Mouse (Mus musculus): ENCODE data around the gene Akap13.

Akap13 gene

DNA sequence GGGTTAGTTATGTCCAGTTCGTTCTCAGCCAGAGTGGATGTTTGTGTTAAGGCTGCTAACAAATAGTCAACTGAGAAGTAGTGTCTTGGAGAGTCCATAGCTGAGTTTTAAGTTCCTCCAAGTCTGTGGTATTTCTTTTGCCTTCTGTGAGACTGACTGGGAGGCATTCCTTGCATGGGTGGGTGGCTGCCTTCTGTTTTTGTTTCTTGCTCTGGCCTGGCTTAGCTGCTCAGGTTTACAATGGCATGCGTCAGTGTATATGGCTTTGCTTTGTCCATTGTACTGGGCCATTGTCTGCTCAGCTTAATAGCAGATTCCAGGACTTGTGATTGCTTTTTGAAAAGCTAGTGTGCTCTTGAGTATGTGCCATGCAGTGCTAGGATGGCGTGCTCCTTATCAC lies 65.9 kb downstream of the Akap13 start:
- DNase-seq: peak; percentile 21

DNA sequence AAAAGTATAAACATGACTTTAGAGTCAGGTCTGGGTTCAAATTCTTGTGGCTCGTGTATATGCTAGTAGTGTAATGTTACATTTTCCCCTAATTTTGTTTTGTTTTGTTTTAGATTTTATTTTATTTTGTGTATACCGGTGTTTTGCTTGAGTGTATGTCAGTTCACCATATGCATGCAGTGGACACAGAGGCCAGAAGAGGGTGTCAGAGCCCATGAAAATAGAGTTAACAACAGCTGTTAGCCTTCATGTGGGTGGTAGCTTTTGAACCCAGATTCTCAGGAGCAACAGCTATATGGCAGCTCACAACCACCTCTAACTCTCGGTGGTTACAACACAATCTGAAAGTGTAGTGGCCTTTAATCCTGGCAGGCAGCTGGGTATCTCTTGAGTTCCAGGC lies 66.9 kb downstream of the Akap13 start:
- DNase-seq: peak; percentile 62

DNA sequence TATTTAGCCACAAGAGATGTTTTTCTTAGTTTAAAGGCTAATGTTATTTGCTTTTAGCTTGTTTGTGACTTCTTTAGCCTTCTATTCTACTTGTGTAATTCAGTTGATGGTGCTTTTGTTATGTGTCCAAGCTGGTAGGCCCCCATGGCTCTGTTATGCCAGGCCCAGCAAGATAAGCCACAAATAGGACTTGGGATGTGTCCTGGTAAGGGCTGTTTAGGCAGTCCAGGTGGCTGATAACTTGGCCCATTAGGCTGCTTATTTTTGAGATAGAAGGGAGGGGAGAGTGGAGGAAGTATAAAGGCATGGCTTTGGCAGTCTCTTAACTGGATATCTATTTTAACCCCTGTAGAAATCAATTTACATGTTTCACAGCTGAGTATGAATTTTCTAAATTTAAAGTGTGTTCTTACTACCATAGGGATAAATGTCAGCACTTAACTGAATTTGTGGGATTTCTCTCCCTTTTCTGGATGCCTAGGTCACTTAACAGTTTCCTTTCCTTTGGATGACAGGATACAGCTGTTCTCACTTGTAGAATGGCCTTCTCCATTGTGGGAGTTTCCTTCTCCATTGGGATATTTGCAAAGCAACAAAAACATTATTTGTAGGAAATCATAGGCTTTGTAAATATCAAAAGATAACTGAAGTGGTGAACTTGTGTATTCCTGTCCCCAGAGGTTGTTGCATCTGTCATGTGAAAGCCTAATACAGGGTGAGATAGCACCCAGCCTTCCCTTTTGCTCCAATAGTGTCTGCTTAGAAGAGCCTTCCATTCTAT lies 69.6 kb downstream of the Akap13 start:
- peak; percentile 97 for DNase-seq

DNA sequence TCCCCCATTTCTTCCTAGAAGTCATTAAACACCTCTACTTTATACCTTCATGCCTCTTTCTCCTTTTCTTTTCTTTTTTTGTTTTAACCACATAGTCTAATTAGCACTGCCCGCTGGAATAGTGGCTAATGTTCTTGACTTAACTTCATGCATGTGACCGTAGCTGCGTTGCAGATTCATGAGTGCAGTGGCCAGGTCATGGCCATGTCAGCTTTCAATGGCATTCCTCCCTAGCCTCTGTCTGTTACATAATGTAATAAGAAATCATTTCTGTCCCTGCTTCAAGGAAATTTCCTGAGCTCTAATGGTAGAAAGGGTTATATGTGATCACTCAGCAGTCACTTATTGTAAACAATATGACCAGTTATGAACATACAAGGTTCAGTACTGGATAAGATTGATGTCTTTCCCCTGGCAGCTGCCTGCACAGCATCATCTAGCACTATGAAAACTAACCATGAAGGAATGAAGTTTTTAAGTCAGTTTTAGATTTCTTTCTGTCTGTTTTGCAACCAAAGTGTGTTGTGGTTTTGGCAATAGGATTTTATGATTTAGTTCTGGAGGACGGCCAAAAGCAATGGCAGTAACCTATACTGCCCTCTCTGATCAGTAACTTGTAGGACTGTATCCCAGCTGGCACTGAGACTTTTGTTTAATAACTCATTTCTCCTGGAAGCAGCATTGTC lies 70.5 kb downstream of the Akap13 start:
- DNase-seq: peak; percentile 81

DNA sequence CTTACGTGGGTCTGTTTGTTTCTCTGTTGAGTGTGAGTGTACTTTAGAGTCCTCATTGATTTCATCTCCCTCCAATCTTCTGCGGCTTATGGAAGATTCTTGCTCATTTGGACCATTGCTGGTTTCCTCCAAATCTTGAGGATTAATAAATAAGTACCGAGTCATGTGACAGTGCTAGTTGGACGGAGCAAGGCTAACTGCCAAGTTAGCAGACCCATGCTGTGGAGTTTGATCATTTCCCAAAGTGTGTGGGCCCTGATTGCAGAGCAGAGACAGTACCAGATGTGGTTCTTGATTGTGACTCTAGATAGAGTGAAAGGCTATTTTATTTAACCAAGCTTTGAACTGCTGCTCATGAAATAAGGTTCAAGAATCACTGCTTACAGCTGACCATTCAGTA lies 73.4 kb downstream of the Akap13 start:
- DNase-seq: peak; percentile 79

DNA sequence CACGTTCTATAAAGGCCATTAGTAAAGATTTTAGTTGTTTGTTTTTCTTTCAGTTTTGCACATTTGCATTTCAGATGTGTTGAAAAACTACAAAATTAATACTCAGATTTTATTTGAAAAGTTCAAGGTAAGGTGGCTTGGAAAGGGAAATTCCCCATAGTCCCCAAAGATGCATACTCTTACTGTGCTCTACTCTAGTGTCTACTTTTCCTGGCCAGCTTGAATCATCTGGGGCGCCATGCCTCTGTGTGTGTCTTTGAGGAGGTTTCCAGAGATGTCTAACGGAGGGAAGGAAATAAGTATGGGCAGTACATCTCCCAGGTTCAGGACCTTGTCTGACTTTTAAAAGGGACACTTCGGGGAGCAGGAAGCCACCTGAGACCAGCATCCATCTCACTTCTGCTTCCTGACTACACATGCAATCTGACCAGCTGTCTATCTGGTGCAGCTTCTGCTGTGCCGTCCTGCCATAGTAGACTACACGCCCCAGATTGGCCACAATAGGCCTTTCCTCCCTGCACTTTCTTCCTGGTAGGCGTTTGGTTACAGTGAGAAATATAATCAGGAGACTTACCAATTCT lies 74.6 kb downstream of the Akap13 start:
- peak; percentile 84 for DNase-seq

DNA sequence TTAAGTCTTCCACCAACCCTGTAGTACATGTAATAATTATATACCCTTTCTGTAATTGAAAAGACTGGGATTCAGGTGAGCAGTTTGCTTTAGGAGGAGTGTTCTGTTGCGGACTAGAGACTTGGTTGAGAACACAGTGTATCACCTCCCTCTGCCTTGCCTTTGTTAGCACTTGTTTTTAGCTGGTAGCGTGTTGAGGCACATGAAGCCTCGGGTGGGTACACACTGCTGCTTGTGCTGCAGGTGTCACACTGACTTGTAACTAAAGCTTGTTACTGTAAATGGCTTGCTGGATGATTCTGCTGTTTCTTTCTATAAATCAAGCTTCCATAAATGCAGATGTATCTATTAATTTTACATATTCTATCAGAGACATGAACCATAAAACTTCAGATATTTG lies 75.3 kb downstream of the Akap13 start:
- DNase-seq: peak; percentile 45

DNA sequence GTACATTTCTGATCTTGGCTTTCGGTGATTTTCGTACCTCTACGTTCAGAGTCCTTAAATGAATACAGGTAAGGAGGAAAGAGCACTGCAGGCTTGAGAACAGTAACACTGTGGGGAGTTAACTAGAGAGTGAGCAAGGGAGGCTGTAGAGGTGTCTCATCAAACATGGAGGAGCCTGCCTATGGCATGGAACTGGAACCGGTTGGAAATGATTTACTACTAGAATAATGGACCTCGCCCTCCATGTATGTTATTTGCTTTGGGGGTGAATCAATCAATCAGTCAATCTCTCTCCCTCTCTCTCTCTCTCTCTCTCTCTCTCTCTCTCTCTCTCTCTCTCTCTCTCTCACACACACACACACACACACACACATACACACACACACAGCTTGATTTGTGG lies 77.7 kb downstream of the Akap13 start:
- peak; percentile 16 for DNase-seq

DNA sequence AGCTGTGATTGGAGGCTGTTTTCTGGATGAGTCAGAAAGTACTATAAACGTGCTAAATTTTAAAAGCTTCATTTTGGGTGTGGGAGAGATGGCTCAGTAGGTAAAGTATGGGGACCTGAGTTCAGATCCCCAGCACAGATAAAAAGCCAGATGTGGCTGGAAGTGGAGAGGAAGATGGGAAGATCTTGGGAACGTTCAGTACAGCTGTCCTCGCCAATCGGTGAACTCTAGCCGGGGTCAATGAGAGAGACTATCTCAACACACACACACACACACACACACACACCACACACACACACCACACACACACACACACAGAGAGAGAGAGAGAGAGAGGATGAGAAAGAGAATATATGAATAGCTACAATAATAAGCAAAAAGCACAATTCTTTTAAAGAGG lies 81.0 kb downstream of the Akap13 start:
- no peak for DNase-seq

DNA sequence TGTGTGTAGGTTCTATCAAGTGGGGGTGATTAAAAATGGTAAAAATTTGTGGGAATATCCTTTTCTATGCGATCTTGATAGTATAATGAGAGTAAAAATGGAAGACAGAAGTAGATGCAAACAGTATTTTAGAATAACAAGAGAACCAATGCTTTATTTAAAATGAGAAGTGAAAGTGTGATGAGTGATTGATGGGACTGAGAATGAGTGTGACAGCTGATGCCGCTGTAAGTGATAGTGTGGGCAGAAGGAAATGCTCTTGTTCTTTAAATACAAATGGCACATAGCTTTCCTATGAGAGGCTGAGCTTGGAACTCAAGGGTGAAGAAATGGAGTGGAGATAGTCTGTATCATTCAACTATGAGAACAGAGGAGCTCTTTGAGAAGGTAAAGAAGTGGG lies 82.2 kb downstream of the Akap13 start:
- DNase-seq: peak; percentile 21

DNA sequence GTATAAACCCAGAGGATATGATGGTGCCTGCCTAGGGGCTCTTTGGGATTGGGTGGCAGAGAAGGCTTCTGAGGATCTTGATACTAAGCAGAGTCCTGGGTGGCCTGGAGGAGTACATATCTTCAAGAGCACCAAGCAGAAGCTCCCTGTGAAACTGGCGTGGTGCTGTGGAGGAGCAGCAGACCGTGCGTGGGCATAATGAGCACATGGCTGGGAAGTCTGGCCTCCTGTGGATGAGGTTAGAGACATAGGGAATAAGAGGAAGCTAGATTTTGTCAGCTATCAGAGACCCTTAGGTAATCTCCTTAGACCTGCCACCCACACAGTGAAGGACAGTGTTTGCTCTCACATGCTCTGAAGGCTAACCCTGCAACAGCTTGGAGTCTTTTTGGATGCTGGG lies 83.2 kb downstream of the Akap13 start:
- DNase-seq: peak; percentile 77

DNA sequence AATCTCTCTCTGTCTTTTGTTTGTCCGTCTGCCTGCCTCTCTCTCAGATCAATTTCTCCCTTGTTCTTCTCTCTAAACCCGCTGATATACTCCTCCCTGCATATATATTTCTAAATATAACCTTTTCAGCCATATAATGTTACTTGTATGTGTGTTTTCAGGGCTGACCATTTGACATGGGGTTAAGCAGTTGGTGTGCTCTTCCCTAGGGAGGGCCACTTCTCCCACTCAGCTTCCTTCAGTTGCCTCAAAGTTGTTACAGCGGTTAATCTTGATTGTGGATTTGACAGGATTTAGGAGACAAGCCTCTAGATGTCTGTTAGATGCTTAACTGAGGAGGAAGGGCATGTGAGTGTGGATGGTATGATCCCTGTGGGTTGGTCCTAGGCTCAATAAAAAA lies 83.8 kb downstream of the Akap13 start:
- peak; percentile 28 for DNase-seq

DNA sequence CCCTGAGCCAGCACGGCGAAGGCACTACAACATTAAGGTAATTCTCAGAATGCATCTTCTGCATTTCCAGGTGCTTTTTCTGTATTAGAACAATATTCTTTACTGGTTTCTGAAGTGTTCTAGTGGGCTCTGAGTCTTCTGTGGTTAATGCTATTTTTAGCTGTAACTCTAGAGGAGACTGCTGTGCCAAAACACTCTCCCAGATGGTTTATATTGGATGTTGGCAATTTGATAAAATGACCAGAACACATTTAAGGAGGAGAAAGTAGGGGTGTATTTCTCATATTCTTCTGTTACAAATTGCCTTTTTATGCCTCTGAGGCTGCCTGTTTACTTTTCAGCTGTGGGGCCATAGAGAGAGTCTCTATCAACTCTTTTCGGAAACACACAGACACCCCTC lies 94.5 kb downstream of the Akap13 start:
- peak; percentile 79 for DNase-seq

DNA sequence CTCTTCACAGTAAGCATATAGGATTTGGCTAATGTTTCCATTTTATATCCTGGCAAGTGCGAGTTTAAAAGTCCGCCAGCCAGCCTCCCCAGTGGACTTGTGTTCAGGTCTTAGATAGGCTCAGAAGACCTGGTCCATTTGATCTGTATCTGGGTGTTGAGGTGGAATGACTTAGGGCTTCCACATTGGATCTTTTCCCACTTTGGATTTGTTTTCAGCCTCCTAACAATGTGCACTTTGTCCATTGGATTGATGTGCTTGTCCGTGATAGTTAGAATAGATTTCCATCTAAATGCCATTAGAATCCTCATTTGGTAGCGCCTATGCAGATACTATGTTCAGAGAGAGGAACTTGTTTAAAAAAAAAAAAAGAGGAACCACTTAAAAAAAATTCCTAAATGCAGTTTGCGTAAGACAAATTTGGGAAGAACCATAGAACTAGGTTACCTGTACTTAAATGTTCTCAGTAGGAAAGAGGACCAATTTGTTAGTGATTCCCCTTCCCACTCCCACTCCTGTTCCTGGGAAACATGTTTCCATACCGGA lies 95.5 kb downstream of the Akap13 start:
- DNase-seq: peak; percentile 70

DNA sequence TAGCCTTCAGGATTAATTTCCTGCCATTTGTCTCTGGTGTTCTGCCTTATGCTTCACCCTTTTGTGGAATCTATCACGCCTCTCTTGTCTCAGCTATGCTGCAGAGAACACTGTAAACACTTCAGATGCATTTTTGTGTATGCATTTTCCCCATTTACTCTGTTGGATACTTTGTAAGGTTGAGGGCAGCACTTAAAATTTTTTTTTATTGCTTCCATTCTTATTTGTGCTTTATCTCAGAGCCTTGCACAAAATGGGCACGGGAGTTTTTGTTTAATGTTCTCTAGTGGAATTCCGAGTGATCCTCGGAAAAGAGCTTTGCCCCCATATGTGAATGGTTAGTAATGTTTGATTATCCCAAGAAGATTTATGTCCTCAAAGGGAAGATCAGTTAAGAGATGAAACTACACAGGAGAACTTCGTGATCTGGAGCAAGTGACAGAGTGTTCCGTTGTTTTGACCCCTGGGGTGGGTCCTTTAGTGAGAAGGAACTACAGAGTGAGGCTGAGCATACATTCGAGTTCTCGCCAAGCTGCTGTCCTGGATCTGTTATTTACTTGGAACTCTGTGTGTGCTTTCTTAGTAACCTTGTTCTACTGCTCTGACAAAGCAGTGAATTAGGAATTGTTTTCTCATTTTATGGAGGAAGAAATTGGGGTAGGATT lies 97.8 kb downstream of the Akap13 start:
- DNase-seq: peak; percentile 91

DNA sequence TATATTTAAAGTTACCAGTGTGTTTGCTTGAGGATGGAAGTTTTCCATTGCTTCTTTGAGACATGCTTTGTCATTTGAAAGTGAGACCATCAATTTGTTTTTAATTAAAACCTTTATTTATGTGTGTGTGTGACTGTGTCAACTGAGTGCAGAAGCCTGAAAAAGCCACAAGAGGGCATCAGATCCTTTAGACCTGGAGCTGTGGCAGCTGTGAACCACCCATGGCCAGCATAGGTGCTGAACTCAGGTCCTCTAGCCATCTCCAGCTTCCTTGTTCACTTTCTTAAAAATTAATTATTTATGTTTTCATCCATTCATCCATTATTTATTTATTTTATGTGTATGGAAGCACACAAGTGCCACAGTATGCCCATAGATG lies 98.3 kb downstream of the Akap13 start:
- no peak for DNase-seq

DNA sequence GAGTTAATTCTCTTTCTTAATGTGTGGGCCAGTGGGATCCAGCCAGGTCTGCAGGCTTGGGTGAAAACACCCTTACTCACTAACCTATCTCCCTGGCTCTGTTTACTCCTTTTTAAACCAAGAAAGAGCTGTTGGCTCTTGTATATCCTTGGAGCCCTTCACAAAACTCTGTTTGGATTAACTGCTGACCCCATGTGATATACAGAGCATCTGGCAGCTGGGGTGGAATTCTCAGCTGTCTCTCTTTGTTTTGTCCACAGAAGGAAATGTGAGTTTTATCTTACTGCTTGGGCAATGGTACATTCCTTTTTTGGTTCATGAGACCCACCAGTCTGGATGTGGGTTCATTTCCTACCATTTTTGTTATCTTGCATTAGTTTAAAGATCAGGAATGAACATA lies 98.7 kb downstream of the Akap13 start:
- peak; percentile 91 for DNase-seq

DNA sequence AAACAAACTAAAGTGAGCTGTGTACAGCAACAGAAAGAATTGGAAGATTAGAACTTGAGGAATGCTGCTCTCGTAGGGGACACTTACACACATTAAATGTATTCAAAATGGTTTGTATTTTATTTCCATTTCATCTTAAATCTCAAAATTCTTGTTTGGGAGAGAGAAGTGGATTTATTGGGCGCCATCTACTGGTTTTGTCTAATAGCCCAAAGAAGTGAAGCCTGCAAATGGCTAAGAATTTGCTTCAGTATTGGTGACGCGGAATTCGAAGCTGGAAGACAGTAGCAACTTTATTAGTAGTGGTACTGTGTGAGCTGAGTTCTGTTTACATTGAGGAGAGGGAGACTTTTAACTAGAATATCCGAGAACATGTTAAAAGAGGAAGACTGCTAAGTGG lies 100.6 kb downstream of the Akap13 start:
- DNase-seq: peak; percentile 70

DNA sequence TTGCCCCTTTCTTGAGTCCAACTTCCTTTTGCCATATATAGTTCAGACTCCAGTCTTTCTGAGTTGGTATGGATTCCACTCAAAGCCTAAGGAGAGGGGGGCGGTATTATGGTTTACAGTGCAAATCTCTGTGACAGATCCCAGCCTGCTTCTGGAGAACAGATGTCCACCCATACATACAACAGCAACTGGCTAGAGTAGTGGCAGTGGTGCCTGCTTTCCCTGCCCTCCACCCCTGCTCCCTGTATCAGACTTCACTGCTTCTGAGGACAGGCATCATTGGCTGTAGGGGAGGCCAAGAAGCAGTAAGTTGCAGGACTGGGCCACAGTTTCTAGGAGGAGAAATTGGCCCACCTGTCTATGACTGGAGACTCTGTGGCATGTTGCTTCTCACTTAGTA lies 102.9 kb downstream of the Akap13 start:
- peak; percentile 86 for DNase-seq

DNA sequence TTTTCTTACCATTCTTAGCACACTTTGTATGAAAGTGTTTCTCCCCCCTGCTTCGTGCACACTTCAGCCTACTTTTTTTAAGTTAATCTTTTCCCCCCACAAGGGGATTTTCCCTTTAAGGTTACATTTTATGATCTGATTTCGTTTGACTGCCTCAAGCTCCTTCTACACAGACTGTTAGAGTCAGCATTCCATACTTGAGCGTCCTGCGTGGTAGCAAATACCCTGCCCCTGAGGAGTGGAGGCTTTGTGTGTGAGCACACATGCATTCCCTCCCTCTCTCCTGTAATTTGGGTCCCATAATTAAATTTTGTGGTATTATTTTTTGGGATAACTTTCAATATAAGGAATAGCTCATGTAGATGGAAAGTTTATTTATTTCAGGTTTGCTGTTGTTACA lies 103.8 kb downstream of the Akap13 start:
- peak; percentile 27 for DNase-seq

DNA sequence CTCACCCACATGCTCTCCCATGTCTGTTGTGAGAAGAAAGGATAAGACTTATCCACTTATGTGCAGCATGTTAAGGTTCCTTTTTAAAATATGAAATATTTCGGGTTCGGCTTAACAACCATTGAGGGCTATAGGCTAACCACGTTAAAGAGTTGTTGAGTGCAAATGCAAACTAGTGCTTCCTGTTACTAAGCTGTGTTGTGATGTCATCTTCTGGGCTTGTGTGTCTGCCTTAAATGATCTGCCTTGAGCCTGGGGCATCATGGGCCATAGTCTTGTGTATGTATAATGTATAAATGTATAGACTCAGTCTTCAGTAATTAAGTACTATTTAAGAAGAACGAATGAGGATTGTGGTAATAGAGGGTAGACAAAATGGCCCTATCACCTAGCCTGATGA lies 104.6 kb downstream of the Akap13 start:
- DNase-seq: peak; percentile 61

DNA sequence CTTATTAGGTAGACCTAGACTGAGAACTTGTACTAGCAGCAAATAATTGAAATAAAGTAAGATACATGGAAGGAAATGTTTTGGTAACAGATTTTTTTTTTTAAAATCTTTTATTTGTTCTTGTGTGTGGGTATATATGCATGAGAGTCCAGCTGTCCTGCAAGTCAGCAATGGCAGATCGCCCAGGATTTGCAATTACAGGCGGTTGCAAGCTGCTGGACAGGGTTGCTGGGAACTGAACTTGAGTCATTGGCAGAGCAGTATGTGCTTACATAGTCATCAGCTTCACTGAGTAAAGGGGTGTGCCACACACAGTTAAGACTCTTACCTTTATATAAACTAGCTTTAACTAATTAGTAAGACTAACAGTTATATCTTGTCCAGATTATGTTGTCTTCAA lies 105.2 kb downstream of the Akap13 start:
- peak; percentile 83 for DNase-seq

DNA sequence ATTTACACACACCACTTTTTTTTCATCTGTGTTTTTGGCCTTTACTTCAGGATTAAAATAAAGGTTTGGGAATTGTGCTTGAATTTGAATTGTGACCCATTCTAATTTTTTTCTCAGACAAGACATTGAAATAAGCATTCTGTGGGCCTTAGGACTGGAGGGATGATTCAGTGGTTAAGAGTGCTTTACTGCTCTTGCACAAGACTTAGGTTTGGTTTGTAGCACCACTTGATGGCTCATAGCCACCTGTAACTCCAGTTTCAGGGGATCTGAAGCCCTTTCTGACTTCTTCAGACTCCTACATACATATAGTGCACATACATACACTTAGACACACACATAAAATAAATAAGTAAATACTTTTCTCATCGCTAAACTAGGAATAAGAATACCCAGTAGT lies 105.8 kb downstream of the Akap13 start:
- no peak for DNase-seq
